In genomic region chr17:7868631-7869030, GRCm38 (mm10) we compare ENCODE assay signal across 9 mouse cellular contexts. TPM values are rescaled to one million over a fixed set of nuclear protein-coding genes. Genes with fewer than 3 reads are reported as not detected.
A peak's percentile ranks its signal among the peaks of the same experiment; 100 is the strongest.
DNase-seq lines count a peak whose midpoint lies in the region; ATAC-seq lines count a peak whose summit lies in the region.
"Had no signal": no experiment of that assay in that cellular context is flagged by ENCODE, and none has a peak within 500 bp of the region (broad histone marks: within the 10 kb centered on the region; RNA-seq: fewer than 3 reads in every experiment).

No protein-coding gene starts in this region.

- no peak overlapping the region for H3K27ac ChIP-seq in liver, embryonic 16.5 days (ENCODE audit: low read length)
- H3K27ac ChIP-seq: heart, embryonic 15.5 days had no signal

- 9% methylated on average over 4 of the region's 4 CpGs for WGBS in liver, embryonic 16.5 days (ENCODE audit: insufficient replicate concordance)

- no peak overlapping the region for H3K4me2 ChIP-seq in liver, embryonic 16.5 days (ENCODE audit: low read depth, low read length)
- H3K4me2 ChIP-seq: heart, embryonic 15.5 days had no signal

- no peaks in the 10 kb centered on the region for H3K4me1 ChIP-seq in liver, embryonic 16.5 days (ENCODE audit: control insufficient read depth, low read depth, low read length)

- DNase-seq in 416B (ENCODE audit: low read depth) (peak; percentile 73), NIH3T3 (ENCODE audit: low read depth) (peak; percentile 85)
- peak; percentile 47 to 68 for DNase-seq in cerebellum, postnatal 4 days (ENCODE audit: low spot score in 2 of 2)
- peak; percentile 57 to 80 for DNase-seq in kidney, postnatal 36 days
- DNase-seq in retina, embryonic 14.5 days (ENCODE audit: low spot score): peak; percentile 76
- DNase-seq in thymus, postnatal 14 days: peak; percentile 80

- peak; percentile 77 for ATAC-seq in granulocyte monocyte progenitor cell, adult 5-6 weeks (replicated peaks; ENCODE audit: poor library complexity, severe bottlenecking)
- peak; percentile 43; the same call in 1 of the 2 replicates for ATAC-seq in liver, embryonic 16.5 days (ENCODE audit: low read depth)

- no peaks in the 10 kb centered on the region for H3K36me3 ChIP-seq in liver, embryonic 16.5 days (ENCODE audit: control insufficient read depth, insufficient read depth)
- H3K36me3 ChIP-seq: heart, embryonic 15.5 days had no signal

- H3K9ac ChIP-seq in liver, embryonic 16.5 days (ENCODE audit: low read depth, low read length): no peak overlapping the region
- H3K9ac ChIP-seq: heart, embryonic 15.5 days had no signal

- no peaks in the 10 kb centered on the region for H3K27me3 ChIP-seq in liver, embryonic 16.5 days (ENCODE audit: control insufficient read depth, insufficient read depth, low read depth, low read length)

- H3K9me3 ChIP-seq in liver, embryonic 16.5 days (replicated peaks; ENCODE audit: control insufficient read depth, low read length): no peaks in the 10 kb centered on the region
- H3K9me3 ChIP-seq: heart, embryonic 15.5 days had no signal

- no peak overlapping the region for H3K4me3 ChIP-seq in liver, embryonic 16.5 days (ENCODE audit: low read depth, low read length)
- H3K4me3 ChIP-seq: heart, embryonic 15.5 days had no signal

RNA-seq across cellular contexts. Expression of gene Fndc1, which starts 41.5 kb away (rescaled TPM):
- total RNA-seq in granulocyte monocyte progenitor cell, adult 5-6 weeks (2014; fragmentation: Nextera tagmentation): not detected in 2 replicates
- total RNA-seq in granulocyte monocyte progenitor cell, adult 5-6 weeks (2017): not detected in 2 replicates
- polyA plus RNA-seq in liver, embryonic 16.5 days (2015; fragmentation: Nextera tagmentation; extraction: Ambion mirVana): 0.56 and 0.72 TPM in 2 replicates

RNA-seq across cellular contexts. Expression of gene Tagap, which starts 57.2 kb away (rescaled TPM):
- total RNA-seq in granulocyte monocyte progenitor cell, adult 5-6 weeks (2014; fragmentation: Nextera tagmentation): 21.8 and 23.3 TPM in 2 replicates
- total RNA-seq in granulocyte monocyte progenitor cell, adult 5-6 weeks (2017): 19.3 and 21.8 TPM in 2 replicates
- 2.4 and 2.7 TPM in 2 replicates for polyA plus RNA-seq in liver, embryonic 16.5 days (2015; fragmentation: Nextera tagmentation; extraction: Ambion mirVana)
